Mouse (Mus musculus): ENCODE data around the gene Pctp.

DNA sequence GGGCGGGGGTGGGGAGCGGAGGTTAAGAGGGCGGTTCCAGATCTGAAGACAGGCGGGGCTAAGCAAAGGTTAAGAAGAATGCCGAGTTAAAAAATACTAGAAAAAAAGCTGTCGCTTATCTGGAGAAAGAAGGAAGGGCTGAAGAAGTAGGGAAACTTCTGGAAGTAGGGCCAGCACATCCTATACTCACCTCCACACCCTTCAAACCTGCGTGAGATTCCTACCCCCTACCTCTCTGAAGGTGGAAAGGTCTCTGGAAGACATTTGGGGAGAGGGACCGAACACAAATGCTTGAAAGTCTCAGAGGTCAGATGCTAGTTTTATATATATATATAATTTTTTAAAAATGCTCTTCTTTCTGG, 274 bp upstream of the Pctp start:
- TF ChIP-seq GATA1 (IDR thresholded peaks at IDR 0.05; ENCODE audit: borderline replicate concordance, low read length) = no peak
- TF ChIP-seq FLI1 (IDR thresholded peaks at IDR 0.05; ENCODE audit: low read length) = no peak

Data from megakaryocyte, embryonic 14.5 days (primary cell).